Mouse (Mus musculus): ENCODE measurements around the gene Lgals3bp.
A peak's percentile ranks its signal among the peaks of the same experiment; 100 is the strongest.

- TF ChIP-seq POLR2A (IDR thresholded peaks at IDR 0.05; ENCODE audit: low read depth, low read length), result peak; percentile 42
- no peak for TF ChIP-seq CTCF (IDR thresholded peaks at IDR 0.05; ENCODE audit: extremely low read depth, insufficient read depth, insufficient read length, insufficient replicate concordance)
Observed at GRCm38 (mm10) chr11:118401760-118402280, at the start of gene Lgals3bp.
